Mouse (Mus musculus) midbrain, postnatal 0 days (tissue): ENCODE data around the gene Cyp27b1. TPM values are rescaled to one million over a fixed set of nuclear protein-coding genes. Genes with fewer than 3 reads are reported as not detected.
"Not testable (repeated sequence)": the region's sequence is repeated elsewhere in the genome, so short reads cannot be mapped to it uniquely, and the experiment has no call there.

ENCODE experiments used
- ATAC-seq: fragments of 200-750 bp; cut with Nextera tagmentation; 2 replicates; pipeline ENCODE4 v1.8.0; 2017; ENCODE audit warnings: moderate number of reproducible peaks, mild to moderate bottlenecking, moderate TSS enrichment, moderate library complexity; ENCODE audit not compliant: low FRiP score
- DNase-seq: peaks from one replicate; pipeline ENCODE4 v3.0.0-alpha.2; 2015; ENCODE audit warnings: low spot score
- H3K27ac ChIP-seq: fragments of 300-500 bp; sonication (generic); 2 replicates; pipeline ENCODE4 v1.5.1; 2014; ENCODE audit warnings: low read depth, mild to moderate bottlenecking, low read length, mixed read lengths
- H3K27me3 ChIP-seq: fragments of 300-500 bp; sonication (generic); 2 replicates; pipeline ENCODE4 v1.6.1; 2014; ENCODE audit warnings: low read length, control low read depth, mixed read lengths; ENCODE audit not compliant: insufficient read depth
- H3K36me3 ChIP-seq: fragments of 300-500 bp; sonication (generic); 2 replicates; pipeline ENCODE4 v1.6.1; 2014; ENCODE audit warnings: low read length, control low read depth, mixed read lengths; ENCODE audit not compliant: insufficient read depth
- H3K4me1 ChIP-seq: fragments of 300-500 bp; sonication (generic); 2 replicates; pipeline ENCODE4 v1.6.1; 2014; ENCODE audit warnings: mild to moderate bottlenecking, control low read depth, antibody characterized with exemption, low read length, mixed read lengths; ENCODE audit not compliant: insufficient read depth
- H3K4me2 ChIP-seq: fragments of 300-500 bp; sonication (generic); 2 replicates; pipeline ENCODE4 v1.6.1; 2014; ENCODE audit warnings: low read depth, mild to moderate bottlenecking, low read length, mixed read lengths; ENCODE audit not compliant: poor library complexity, severe bottlenecking
- H3K4me3 ChIP-seq: fragments of 300-500 bp; sonication (generic); 2 replicates; pipeline ENCODE4 v1.5.1; 2014; ENCODE audit warnings: low read depth, mild to moderate bottlenecking, low read length, moderate library complexity
- H3K9ac ChIP-seq: fragments of 300-500 bp; sonication (generic); replicated peaks from 2 replicates; pipeline ENCODE4 v1.6.1; 2014; ENCODE audit warnings: mild to moderate bottlenecking, low read length, moderate library complexity, mixed read lengths; ENCODE audit not compliant: poor library complexity, severe bottlenecking
- H3K9me3 ChIP-seq: fragments of 300-500 bp; sonication (generic); 2 replicates; pipeline ENCODE4 v1.6.1; 2016; ENCODE audit warnings: low read length, control low read depth
- CTCF ChIP-seq: IDR thresholded peaks from 2 replicates; pipeline ENCODE4 v1.5.1; 2016; ENCODE audit warnings: antibody characterized with exemption, mild to moderate bottlenecking
- WGBS: fragments of 180-500 bp; shearing (Covaris S2); extraction: QIAGEN DNeasy Blood & Tissue Kit; methylation state at CpG from one replicate; pipeline ENCODE4 v1.1.7; 2014; 5-methylcytosine and 5-hydroxymethylcytosine counted together
- polyA plus RNA-seq: library from polyadenylated mRNA; unstranded; fragments of >200 nt; fragmentation: Nextera tagmentation; extraction: Ambion mirVana; gene quantifications from 2 replicates; pipeline ENCODE4 v1.2.1, GENCODE M21; 2015
- total RNA-seq: library from RNA; depleted of rRNA; stranded (reverse); fragments of >200 nt; gene quantifications from 2 replicates; pipeline ENCODE4 v1.2.3, GENCODE M21; 2014

Cyp27b1 gene
- total and polyA plus RNA-seq, 2 experiments from 2014 or later = 0.22 TPM; not detected in 1

DNA sequence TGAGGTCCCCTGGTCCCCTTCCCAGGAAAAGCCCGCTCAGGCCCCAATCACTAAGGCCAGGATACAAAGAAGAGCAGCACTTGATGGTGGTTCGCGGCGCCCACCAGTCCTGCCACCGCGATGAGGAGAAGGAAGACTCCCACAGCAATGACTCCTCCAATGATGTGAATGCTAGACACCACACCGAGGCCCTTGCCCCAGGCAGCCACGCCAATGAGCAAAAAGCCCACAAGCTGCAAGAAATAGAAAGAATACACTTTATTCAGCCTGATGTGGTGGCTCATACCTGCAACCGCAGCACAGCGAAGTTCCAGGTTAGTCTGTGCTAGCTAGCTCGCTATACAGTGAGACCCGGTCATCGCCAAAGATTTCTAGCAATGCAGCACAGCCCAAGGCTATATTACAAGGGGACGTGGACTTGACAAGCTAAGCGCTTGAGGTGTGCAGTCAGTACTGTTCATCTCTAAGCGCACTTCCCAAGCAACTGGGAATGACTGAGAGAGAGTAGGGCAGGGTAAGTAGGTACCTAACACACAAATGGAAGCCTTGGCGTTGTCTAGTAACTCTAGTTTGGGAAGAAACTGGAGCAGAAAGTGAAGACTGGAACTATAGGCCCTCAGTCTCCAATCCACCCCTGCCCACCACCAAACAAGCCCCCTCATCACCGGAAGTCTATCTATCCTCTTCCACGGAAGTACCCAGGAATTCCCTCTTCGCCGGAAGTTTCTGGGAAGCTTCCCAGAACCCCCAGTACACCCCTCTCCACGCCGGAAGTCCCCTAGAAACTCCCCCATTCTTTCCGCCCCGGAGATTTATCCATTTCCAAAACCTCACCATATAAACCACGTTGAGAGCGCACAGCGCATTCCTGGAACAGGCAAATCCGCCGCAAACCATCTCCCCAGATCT, 21.5 kb downstream of the Cyp27b1 start:
- WGBS = 6% methylated on average over 30 of the region's 30 CpGs
- Histone ChIP-seq H3K27ac (peak overlapping the region; percentile 77), H3K4me2 (peak overlapping the region; percentile 87), H3K4me3 (peak overlapping the region; percentile 45), H3K4me1 (peaks cover 4% of the 10 kb centered on the region; the same call in 1 of the 2 replicates), H3K9ac (peak overlapping the region; percentile 59), H3K9me3 (no peaks in the 10 kb centered on the region), H3K36me3 (peaks cover 35% of the 10 kb centered on the region), H3K27me3 (no peaks in the 10 kb centered on the region)
- DNase-seq (peak; percentile 89), ATAC-seq (peak; percentile 78)
- TF ChIP-seq CTCF = no peak

- H3K4me2 ChIP-seq = peak within 1 kb of the TSS; percentile 87
- peak; percentile 91 for ATAC-seq
These were observed 22.4 kb downstream of the Cyp27b1 start, which contains the start of gene Tspan31 for GRCm38 (mm10) chr10:127070190-127071121. Gene Tspan31 (minus strand): TSS chr10:127070264.

DNA sequence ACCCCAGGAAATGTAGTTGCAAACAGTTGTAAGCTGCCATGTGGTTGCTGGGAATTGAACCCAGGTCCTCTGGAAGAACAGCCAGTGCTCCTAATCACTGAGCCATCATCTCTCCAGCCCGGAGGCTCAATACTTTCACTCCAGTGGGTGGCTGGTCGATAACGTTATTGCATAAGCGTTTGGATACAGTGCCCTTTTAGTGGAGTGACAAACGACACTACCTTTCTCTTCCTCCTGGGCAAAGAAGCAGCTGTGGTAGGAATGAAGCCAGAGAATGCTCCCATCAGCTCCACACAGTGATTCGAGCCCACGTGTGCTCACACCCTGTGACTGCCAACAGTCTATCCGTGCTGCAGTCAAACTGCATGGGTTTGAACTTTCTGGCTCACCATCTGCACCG, 23.2 kb downstream of the Cyp27b1 start:
- WGBS = 79% methylated on average over 9 of the region's 9 CpGs
- peak overlapping the region; percentile 45 for H3K4me3 ChIP-seq
- H3K27me3 ChIP-seq = no peaks in the 10 kb centered on the region
- ATAC-seq (no peak), DNase-seq (no peak)
- no peaks in the 10 kb centered on the region for H3K9me3 ChIP-seq
- peak overlapping the region; percentile 75 for H3K4me2 ChIP-seq
- H3K36me3 ChIP-seq = peaks cover 22% of the 10 kb centered on the region
- no peak for TF ChIP-seq CTCF
- peak overlapping the region; percentile 59; the same call in 1 of the 2 replicates for H3K9ac ChIP-seq
- peak overlapping the region; percentile 85 for H3K27ac ChIP-seq
- peaks cover 8% of the 10 kb centered on the region; the same call in 1 of the 2 replicates for H3K4me1 ChIP-seq

More at GRCm38 (mm10) chr10:127070190-127071121, 22.4 kb downstream of the Cyp27b1 start, which contains the start of gene Tspan31:
- under 1% methylated on average over 36 of the region's 36 CpGs for WGBS
- peaks cover 28% of the 10 kb centered on the region for H3K36me3 ChIP-seq
- H3K27ac ChIP-seq = peak within 1 kb of the TSS; percentile 85
- no peaks in the 10 kb centered on the region for H3K9me3 ChIP-seq
- TF ChIP-seq CTCF = no peak
- H3K27me3 ChIP-seq = no peaks in the 10 kb centered on the region
- H3K9ac ChIP-seq = peak within 1 kb of the TSS; percentile 59
- peak within 1 kb of the TSS; percentile 45 for H3K4me3 ChIP-seq
- DNase-seq = peak; percentile 99
- H3K4me1 ChIP-seq = peaks cover 4% of the 10 kb centered on the region; the same call in 1 of the 2 replicates

- DNase-seq, H3K9ac ChIP-seq, H3K4me3 ChIP-seq, H3K27me3 ChIP-seq, H3K9me3 ChIP-seq, H3K4me1 ChIP-seq, ATAC-seq, H3K27ac ChIP-seq, H3K4me2 ChIP-seq: not testable (repeated sequence)
- WGBS = 84% methylated on average over 4 of the region's 4 CpGs
- H3K36me3 ChIP-seq = peaks cover 13% of the 10 kb centered on the region
- peak; percentile 33; the same call in 1 of the 2 replicates for TF ChIP-seq CTCF
These were observed 24.2 kb downstream of the Cyp27b1 start for GRCm38 (mm10) chr10:127072270-127072669.

- H3K9me3 ChIP-seq, H3K27me3 ChIP-seq, DNase-seq, H3K4me2 ChIP-seq, H3K4me1 ChIP-seq, H3K4me3 ChIP-seq, ATAC-seq, H3K36me3 ChIP-seq, H3K9ac ChIP-seq, H3K27ac ChIP-seq: not testable (repeated sequence)
- WGBS = 75% methylated on average over 2 of the region's 2 CpGs
These were observed 24.9 kb downstream of the Cyp27b1 start for GRCm38 (mm10) chr10:127072969-127073368.
